Mouse (Mus musculus) lung, embryonic 14.5 days (tissue): Measurements from ENCODE around the gene Grb10. TPM values are rescaled to one million over a fixed set of nuclear protein-coding genes. Genes with fewer than 3 reads are reported as not detected.

Experiments
- ATAC-seq: fragments of 200-750 bp; cut with Nextera tagmentation; 2 replicates; pipeline ENCODE4 v1.8.0; 2017; ENCODE audit warnings: mild to moderate bottlenecking, moderate TSS enrichment, moderate library complexity; ENCODE audit not compliant: insufficient read depth
- DNase-seq: peaks from one replicate; pipeline ENCODE4 v3.0.0-alpha.2; 2015
- H3K27ac ChIP-seq: fragments of 300-500 bp; sonication (generic); 2 replicates; pipeline ENCODE4 v1.5.1; 2014; ENCODE audit warnings: low read depth, mild to moderate bottlenecking, moderate library complexity
- H3K27me3 ChIP-seq: fragments of 300-500 bp; sonication (generic); 2 replicates; pipeline ENCODE4 v1.6.1; 2014; ENCODE audit warnings: low read length, control low read depth; ENCODE audit not compliant: insufficient read depth
- H3K36me3 ChIP-seq: fragments of 300-500 bp; sonication (generic); 2 replicates; pipeline ENCODE4 v1.6.1; 2014; ENCODE audit warnings: control low read depth; ENCODE audit not compliant: insufficient read depth
- H3K4me1 ChIP-seq: fragments of 300-500 bp; sonication (generic); 2 replicates; pipeline ENCODE4 v1.6.1; 2014; ENCODE audit warnings: antibody characterized with exemption, control low read depth; ENCODE audit not compliant: insufficient read depth
- H3K4me2 ChIP-seq: fragments of 300-500 bp; sonication (generic); 2 replicates; pipeline ENCODE4 v1.6.1; 2014; ENCODE audit warnings: mild to moderate bottlenecking
- H3K4me3 ChIP-seq: fragments of 300-500 bp; sonication (generic); 2 replicates; pipeline ENCODE4 v1.5.1; 2014; ENCODE audit warnings: low read depth, low read length
- H3K9ac ChIP-seq: fragments of 300-500 bp; sonication (generic); 2 replicates; pipeline ENCODE4 v1.6.1; 2014
- H3K9me3 ChIP-seq: fragments of 300-500 bp; sonication (generic); 2 replicates; pipeline ENCODE4 v1.6.1; 2016; ENCODE audit warnings: low read depth, low read length, control low read depth
- CTCF ChIP-seq: IDR thresholded peaks from 2 replicates; pipeline ENCODE4 v1.5.1; 2016; ENCODE audit warnings: antibody characterized with exemption, low read depth
- WGBS: fragments of 180-500 bp; shearing (Covaris S2); extraction: QIAGEN DNeasy Blood & Tissue Kit; methylation state at CpG from one replicate; pipeline ENCODE4 v1.1.7; 2014; 5-methylcytosine and 5-hydroxymethylcytosine counted together
- polyA plus RNA-seq: library from polyadenylated mRNA; unstranded; fragments of >200 nt; fragmentation: Nextera tagmentation; extraction: Ambion mirVana; gene quantifications from 2 replicates; pipeline ENCODE4 v1.2.1, GENCODE M21; 2014

The Grb10 gene
- polyA plus RNA-seq, 1 experiment from 2014 or later = 313 TPM

- no peak overlapping the region for H3K27ac ChIP-seq
- ATAC-seq = no peak
These were observed 10.3 kb upstream of the Grb10 start for GRCm38 (mm10) chr11:12048547-12049327.

DNA sequence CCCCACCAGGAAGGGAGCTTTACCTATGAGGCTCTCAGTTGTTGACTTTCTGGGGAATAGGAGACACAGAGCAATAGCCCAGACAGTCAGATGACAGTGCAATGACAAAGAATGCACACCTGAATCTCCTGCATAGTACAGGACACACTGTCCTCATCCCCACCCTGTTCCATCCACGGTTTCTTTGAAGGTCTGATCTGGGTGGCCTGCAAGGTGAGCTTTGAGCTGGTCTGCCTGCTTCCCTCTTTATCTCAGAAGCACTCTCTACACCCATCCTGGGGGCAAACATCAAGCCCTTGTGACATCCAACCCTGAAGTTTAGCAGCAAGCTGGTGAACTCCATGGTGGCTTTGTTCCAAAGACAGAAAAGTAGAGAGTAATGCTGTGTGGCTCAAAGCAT lies 9.7 kb upstream of the Grb10 start:
- Histone ChIP-seq H3K4me2 (no peak overlapping the region), H3K27me3 (no peaks in the 10 kb centered on the region; the same call in 1 of the 2 replicates), H3K9ac (no peak overlapping the region), H3K9me3 (no peaks in the 10 kb centered on the region), H3K4me1 (no peaks in the 10 kb centered on the region), H3K4me3 (no peak overlapping the region), H3K36me3 (no peaks in the 10 kb centered on the region), H3K27ac (no peak overlapping the region)
- 50% methylated on average over 1 of the region's 1 CpGs for WGBS
- ATAC-seq (no peak), DNase-seq (no peak)
- TF ChIP-seq CTCF = no peak

More at GRCm38 (mm10) chr11:12048547-12049327, 10.3 kb upstream of the Grb10 start:
- Histone ChIP-seq H3K36me3 (no peaks in the 10 kb centered on the region), H3K4me3 (no peak overlapping the region), H3K27me3 (no peaks in the 10 kb centered on the region), H3K4me1 (no peaks in the 10 kb centered on the region), H3K9me3 (no peaks in the 10 kb centered on the region), H3K9ac (no peak overlapping the region), H3K4me2 (no peak overlapping the region)
- no peak for DNase-seq
- WGBS = 63% methylated on average over 2 of the region's 2 CpGs
- no peak for TF ChIP-seq CTCF

- TF ChIP-seq CTCF = peak; percentile 37
- ATAC-seq (no peak), DNase-seq (no peak)
- no peaks in the 10 kb centered on the region for H3K9me3 ChIP-seq
- H3K4me3 ChIP-seq = no peak overlapping the region
- H3K4me1 ChIP-seq = no peaks in the 10 kb centered on the region
- H3K27ac ChIP-seq = no peak overlapping the region
- peaks cover 17% of the 10 kb centered on the region for H3K27me3 ChIP-seq
- 55% methylated on average over 3 of the region's 3 CpGs for WGBS
- no peaks in the 10 kb centered on the region for H3K36me3 ChIP-seq
- H3K9ac ChIP-seq = no peak overlapping the region
- no peak overlapping the region for H3K4me2 ChIP-seq
These were observed 5.8 kb upstream of the Grb10 start for GRCm38 (mm10) chr11:12044245-12044644.

- peaks cover 27% of the 10 kb centered on the region for H3K27me3 ChIP-seq
- TF ChIP-seq CTCF = no peak
These were observed 3.3 kb upstream of the Grb10 start for GRCm38 (mm10) chr11:12041787-12042186.

GRCm38 (mm10) chr11:12041379-12041778 lies 2.9 kb upstream of the Grb10 start:
- Histone ChIP-seq H3K27ac (no peak overlapping the region), H3K9ac (no peak overlapping the region), H3K4me1 (no peaks in the 10 kb centered on the region), H3K4me2 (no peak overlapping the region), H3K27me3 (peaks cover 30% of the 10 kb centered on the region), H3K36me3 (no peaks in the 10 kb centered on the region), H3K9me3 (no peaks in the 10 kb centered on the region), H3K4me3 (no peak overlapping the region)
- 75% methylated on average over 6 of the region's 6 CpGs for WGBS
- no peak for DNase-seq
- no peak for TF ChIP-seq CTCF
- no peak for ATAC-seq

More at GRCm38 (mm10) chr11:12041787-12042186, 3.3 kb upstream of the Grb10 start:
- Histone ChIP-seq H3K4me3 (no peak overlapping the region), H3K9me3 (no peaks in the 10 kb centered on the region), H3K4me1 (no peaks in the 10 kb centered on the region), H3K4me2 (no peak overlapping the region), H3K36me3 (no peaks in the 10 kb centered on the region), H3K27ac (no peak overlapping the region), H3K9ac (no peak overlapping the region)
- DNase-seq (no peak), ATAC-seq (no peak)
- 75% methylated on average over 4 of the region's 4 CpGs for WGBS

GRCm38 (mm10) chr11:12040391-12040790 lies 1.9 kb upstream of the Grb10 start:
- no peak overlapping the region for H3K4me3 ChIP-seq
- ATAC-seq (no peak), DNase-seq (no peak)
- H3K4me2 ChIP-seq = no peak overlapping the region
- H3K9ac ChIP-seq = no peak overlapping the region
- WGBS = 73% methylated on average over 4 of the region's 4 CpGs
- H3K36me3 ChIP-seq = 0 out of 2 replicates have a peak, but pooled peaks cover 4% of the 10 kb centered on the region
- no peaks in the 10 kb centered on the region for H3K9me3 ChIP-seq
- H3K4me1 ChIP-seq = no peaks in the 10 kb centered on the region
- H3K27ac ChIP-seq = no peak overlapping the region
- peaks cover 38% of the 10 kb centered on the region for H3K27me3 ChIP-seq
- no peak for TF ChIP-seq CTCF

DNA sequence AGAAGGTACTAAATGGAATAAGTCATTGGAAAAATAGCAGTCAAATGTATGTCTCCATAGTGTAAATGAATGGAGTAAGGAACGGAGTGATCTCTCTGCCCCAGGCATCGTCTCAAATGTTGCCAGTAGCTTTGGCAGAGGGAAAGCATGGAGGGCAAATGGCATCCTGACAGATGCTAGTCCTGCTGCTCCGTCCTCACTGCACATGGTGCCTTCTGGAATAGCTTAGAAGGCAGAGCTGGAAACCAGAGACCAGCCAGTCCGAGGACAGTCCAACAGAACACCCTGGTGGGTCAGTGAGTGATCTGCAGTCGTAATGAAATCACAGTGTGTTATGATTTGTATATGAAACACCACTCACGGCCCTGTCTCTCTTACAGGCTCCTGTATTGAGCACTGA lies 1.3 kb upstream of the Grb10 start:
- ATAC-seq (no peak), DNase-seq (no peak)
- Histone ChIP-seq H3K4me2 (no peak overlapping the region), H3K4me3 (no peak overlapping the region), H3K9ac (no peak overlapping the region), H3K27ac (no peak overlapping the region), H3K9me3 (no peaks in the 10 kb centered on the region), H3K4me1 (no peaks in the 10 kb centered on the region), H3K36me3 (peaks cover 7% of the 10 kb centered on the region; the same call in 1 of the 2 replicates), H3K27me3 (peaks cover 44% of the 10 kb centered on the region)
- TF ChIP-seq CTCF = no peak
- WGBS = 38% methylated on average over 6 of the region's 6 CpGs
